In the genomic region with DNA sequence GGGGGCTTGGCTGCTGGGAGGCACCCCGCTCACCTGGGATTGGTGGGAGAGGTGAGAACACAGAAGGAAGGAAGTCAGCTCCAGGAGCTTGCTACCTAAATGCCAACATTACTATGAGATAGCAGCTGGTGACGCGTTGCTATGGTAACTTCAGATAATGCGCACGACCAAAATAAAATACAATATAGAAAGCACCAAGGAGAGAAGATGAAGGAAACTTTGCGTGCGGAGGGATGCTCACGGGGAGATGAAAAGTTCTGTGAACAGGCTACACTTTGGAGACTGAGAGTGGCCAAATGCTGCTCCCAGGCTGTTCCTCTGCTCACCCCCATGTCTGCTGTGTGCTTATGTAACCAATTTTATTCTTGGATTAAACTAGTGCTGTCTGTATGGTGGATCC, we compare ENCODE assay signal across 13 mouse cellular contexts. TPM values are rescaled to one million over a fixed set of nuclear protein-coding genes. Genes with fewer than 3 reads are reported as not detected.
DNase-seq lines count a peak whose midpoint lies in the region; ATAC-seq and TF ChIP-seq lines count a peak whose summit lies in the region.
"Had no signal": no experiment of that assay in that cellular context is flagged by ENCODE, and none has a peak within 500 bp of the region (broad histone marks: within the 10 kb centered on the region; RNA-seq: fewer than 3 reads in every experiment).

No protein-coding gene starts in this region.

- no peak for DNase-seq in forebrain, embryonic 11.5 days (ENCODE audit: low spot score)
- peak; percentile 71 for DNase-seq in brain, adult 2 months (ENCODE audit: low read depth, low spot score)
- peak; percentile 19 to 28 for DNase-seq in layer of hippocampus, adult 8-10 months (ENCODE audit: low spot score in 2 of 2)

- peaks cover 16% of the 10 kb centered on the region for H3K4me1 ChIP-seq in forebrain, embryonic 12.5 days
- no peaks in the 10 kb centered on the region; the same call in 1 of the 2 replicates for H3K4me1 ChIP-seq in forebrain, embryonic 11.5 days (replicated peaks; ENCODE audit: control insufficient read depth, insufficient read depth, low read length)
- peaks cover 27% of the 10 kb centered on the region for H3K4me1 ChIP-seq in midbrain, embryonic 16.5 days (ENCODE audit: control insufficient read depth, insufficient read depth, low read length)
- no peaks in the 10 kb centered on the region for H3K4me1 ChIP-seq in intestine, postnatal 0 days (replicated peaks; ENCODE audit: control insufficient read depth, insufficient read depth, low read length)
- no peaks in the 10 kb centered on the region for H3K4me1 ChIP-seq in kidney, embryonic 14.5 days (ENCODE audit: control insufficient read depth, insufficient read depth, low read length)

- TF ChIP-seq CTCF in intestine, postnatal 0 days (IDR thresholded peaks at IDR 0.05; ENCODE audit: low read depth): no peak

- no peak for ATAC-seq in forebrain, embryonic 12.5 days (ENCODE audit: low FRiP score)
- no peak for ATAC-seq in forebrain, embryonic 11.5 days (replicated peaks; ENCODE audit: low FRiP score)
- ATAC-seq in midbrain, embryonic 16.5 days: peak; percentile 27; the same call in 1 of the 2 replicates
- no peak for ATAC-seq in intestine, postnatal 0 days
- no peak for ATAC-seq in megakaryocyte-erythroid progenitor cell, adult 5-6 weeks (replicated peaks; ENCODE audit: low FRiP score, low TSS enrichment, poor library complexity, severe bottlenecking)
- ATAC-seq in kidney, embryonic 14.5 days (ENCODE audit: low FRiP score, low TSS enrichment): no peak
- ATAC-seq: activated CD4-positive, CD25-positive, alpha-beta regulatory T cell, adult 4 months; lung, postnatal 0 days had no signal

- H3K4me2 ChIP-seq in forebrain, embryonic 12.5 days: peak overlapping the region; percentile 3; the same call in 1 of the 2 replicates
- no peak overlapping the region for H3K4me2 ChIP-seq in forebrain, embryonic 11.5 days (ENCODE audit: low read depth, low read length, severe bottlenecking)
- H3K4me2 ChIP-seq in midbrain, embryonic 16.5 days (ENCODE audit: low read length): peak overlapping the region; percentile 66
- H3K4me2 ChIP-seq in intestine, postnatal 0 days (replicated peaks; ENCODE audit: low read depth): no peak overlapping the region
- no peak overlapping the region for H3K4me2 ChIP-seq in kidney, embryonic 14.5 days (replicated peaks; ENCODE audit: low read depth, low read length)
- H3K4me2 ChIP-seq: limb, embryonic 15.5 days had no signal

- H3K9ac ChIP-seq in forebrain, embryonic 12.5 days: no peak overlapping the region
- H3K9ac ChIP-seq in forebrain, embryonic 11.5 days (ENCODE audit: low read length): no peak overlapping the region
- peak overlapping the region; percentile 61; the same call in 1 of the 2 replicates for H3K9ac ChIP-seq in midbrain, embryonic 16.5 days (ENCODE audit: low read depth, low read length)
- no peak overlapping the region for H3K9ac ChIP-seq in intestine, postnatal 0 days (ENCODE audit: low read depth, low read length)
- H3K9ac ChIP-seq in kidney, embryonic 14.5 days (ENCODE audit: low read depth, low read length): no peak overlapping the region
- H3K9ac ChIP-seq: limb, embryonic 15.5 days had no signal

- 86% methylated on average over 8 of the region's 8 CpGs for WGBS in forebrain, embryonic 12.5 days
- 83% methylated on average over 8 of the region's 8 CpGs for WGBS in forebrain, embryonic 11.5 days
- WGBS in midbrain, embryonic 16.5 days: 48% methylated on average over 8 of the region's 8 CpGs
- 68% methylated on average over 8 of the region's 8 CpGs for WGBS in intestine, postnatal 0 days
- 78% methylated on average over 8 of the region's 8 CpGs for WGBS in kidney, embryonic 14.5 days

- no peaks in the 10 kb centered on the region for H3K9me3 ChIP-seq in forebrain, embryonic 12.5 days
- H3K9me3 ChIP-seq in forebrain, embryonic 11.5 days (ENCODE audit: control insufficient read depth, low read length): no peaks in the 10 kb centered on the region
- no peaks in the 10 kb centered on the region for H3K9me3 ChIP-seq in midbrain, embryonic 16.5 days (replicated peaks; ENCODE audit: control insufficient read depth, low read length, poor library complexity, severe bottlenecking)
- H3K9me3 ChIP-seq in intestine, postnatal 0 days (ENCODE audit: control insufficient read depth): no peaks in the 10 kb centered on the region
- H3K9me3 ChIP-seq in kidney, embryonic 14.5 days (ENCODE audit: control insufficient read depth, low read length): no peaks in the 10 kb centered on the region
- H3K9me3 ChIP-seq: limb, embryonic 15.5 days had no signal

- no peak overlapping the region for H3K27ac ChIP-seq in forebrain, embryonic 12.5 days
- no peak overlapping the region for H3K27ac ChIP-seq in forebrain, embryonic 11.5 days (ENCODE audit: low read depth, low read length)
- H3K27ac ChIP-seq in midbrain, embryonic 16.5 days (ENCODE audit: low read length): no peak overlapping the region
- no peak overlapping the region for H3K27ac ChIP-seq in intestine, postnatal 0 days (ENCODE audit: low read depth, low read length)
- H3K27ac ChIP-seq in kidney, embryonic 14.5 days (ENCODE audit: low read depth, low read length): no peak overlapping the region
- H3K27ac ChIP-seq: kidney, postnatal 0 days; limb, embryonic 15.5 days had no signal

- no peaks in the 10 kb centered on the region for H3K36me3 ChIP-seq in forebrain, embryonic 12.5 days (replicated peaks)
- no peaks in the 10 kb centered on the region for H3K36me3 ChIP-seq in forebrain, embryonic 11.5 days (ENCODE audit: control insufficient read depth, insufficient read depth, low read length)
- H3K36me3 ChIP-seq in midbrain, embryonic 16.5 days (ENCODE audit: control insufficient read depth, insufficient read depth, low read length): no peaks in the 10 kb centered on the region
- no peaks in the 10 kb centered on the region for H3K36me3 ChIP-seq in intestine, postnatal 0 days (ENCODE audit: control insufficient read depth, insufficient read depth)
- no peaks in the 10 kb centered on the region for H3K36me3 ChIP-seq in kidney, embryonic 14.5 days (ENCODE audit: control insufficient read depth, insufficient read depth, low read length)
- H3K36me3 ChIP-seq: limb, embryonic 15.5 days had no signal

- no peak overlapping the region for H3K4me3 ChIP-seq in forebrain, embryonic 12.5 days (replicated peaks)
- no peak overlapping the region for H3K4me3 ChIP-seq in forebrain, embryonic 11.5 days (ENCODE audit: low read depth, low read length)
- peak overlapping the region; percentile 46 for H3K4me3 ChIP-seq in midbrain, embryonic 16.5 days (ENCODE audit: low read depth, low read length)
- H3K4me3 ChIP-seq in intestine, postnatal 0 days (ENCODE audit: low read depth, low read length): no peak overlapping the region
- no peak overlapping the region for H3K4me3 ChIP-seq in kidney, embryonic 14.5 days (ENCODE audit: low read length)
- H3K4me3 ChIP-seq: limb, embryonic 15.5 days had no signal

- peaks cover 3% of the 10 kb centered on the region; the same call in 1 of the 2 replicates for H3K27me3 ChIP-seq in forebrain, embryonic 12.5 days
- no peaks in the 10 kb centered on the region for H3K27me3 ChIP-seq in forebrain, embryonic 11.5 days (ENCODE audit: control insufficient read depth, insufficient read depth, low read length)
- no peaks in the 10 kb centered on the region for H3K27me3 ChIP-seq in midbrain, embryonic 16.5 days (ENCODE audit: control insufficient read depth, insufficient read depth, low read depth, low read length)
- H3K27me3 ChIP-seq in intestine, postnatal 0 days (replicated peaks; ENCODE audit: control insufficient read depth, insufficient read depth, low read length): no peaks in the 10 kb centered on the region
- H3K27me3 ChIP-seq in kidney, embryonic 14.5 days (ENCODE audit: control insufficient read depth, insufficient read depth, low read length): no peaks in the 10 kb centered on the region
- H3K27me3 ChIP-seq: limb, embryonic 15.5 days had no signal

RNA-seq across cellular contexts. Expression of gene Fam196b, which starts 2.4 kb away (rescaled TPM):
- polyA plus RNA-seq in forebrain, embryonic 12.5 days (2016; fragmentation: Nextera tagmentation; extraction: Ambion mirVana): 0.86 and 1.7 TPM in 2 replicates
- 0.94 and 1.1 TPM in 2 replicates for polyA plus RNA-seq in forebrain, embryonic 11.5 days (2014; fragmentation: Nextera tagmentation; extraction: Ambion mirVana)
- total RNA-seq in layer of hippocampus, adult 8-10 months (2022): 1 to 10 TPM in 2 of 4 experiments, under 1 TPM in 2; 0.70 to 1.1 (median 1.00) TPM
- 6.2 and 6.6 TPM in 2 replicates for polyA plus RNA-seq in midbrain, embryonic 16.5 days (2015; fragmentation: Nextera tagmentation; extraction: Ambion mirVana)
- 0.07 TPM in 1 of 2 replicates, not detected in the other for polyA plus RNA-seq in intestine, postnatal 0 days (2015; fragmentation: Nextera tagmentation; extraction: Ambion mirVana)
- total RNA-seq in megakaryocyte-erythroid progenitor cell, adult 5-6 weeks (2014; fragmentation: Nextera tagmentation): not detected in 2 replicates
- 0.11 TPM in 1 of 2 replicates, not detected in the other for total RNA-seq in megakaryocyte-erythroid progenitor cell, adult 5-6 weeks (2017)
- polyA plus RNA-seq in kidney, embryonic 14.5 days (2014; fragmentation: Nextera tagmentation; extraction: Ambion mirVana): 0.24 and 0.46 TPM in 2 replicates
- total RNA-seq: heart, adult 8-10 months had no signal

Comparison
In these comparisons a context has a peak if more than half of its experiments do, and no peak if none do; other contexts are left out.
1. H3K4me2 ChIP-seq: peak in forebrain, embryonic 12.5 days (single experiment) and midbrain, embryonic 16.5 days (single experiment); none in forebrain, embryonic 11.5 days (single experiment), intestine, postnatal 0 days (single experiment) and kidney, embryonic 14.5 days (single experiment).